Mouse (Mus musculus): ENCODE data around the gene Dag1. TPM values are rescaled to one million over a fixed set of nuclear protein-coding genes. Genes with fewer than 3 reads are reported as not detected.
A peak's percentile ranks its signal among the peaks of the same experiment; 100 is the strongest.

Dag1 gene
- total RNA-seq, 2 experiments from 2014 or later, result 170 to 229 TPM

- Histone ChIP-seq H3K4me3 (no peak overlapping the region), H3K27ac (peak overlapping the region; percentile 25; the same call in 1 of the 2 replicates)
- intact Hi-C loops (cut with DNase I), result no loop called here
- no peak for TF ChIP-seq CTCF (IDR thresholded peaks at IDR 0.05)
- no peak for DNase-seq
Observed at GRCm38 (mm10) chr9:108239951-108240350, 23.8 kb downstream of the Dag1 start.

GRCm38 (mm10) chr9:108238831-108239230 is 24.9 kb downstream of the Dag1 start:
- peak overlapping the region; percentile 52; the same call in 1 of the 2 replicates for H3K27ac ChIP-seq
- intact Hi-C loops (cut with DNase I), result no loop called here
- H3K4me3 ChIP-seq, result no peak overlapping the region
- TF ChIP-seq CTCF (IDR thresholded peaks at IDR 0.05), result no peak
- DNase-seq, result no peak

GRCm38 (mm10) chr9:108238402-108238801 is 25.4 kb downstream of the Dag1 start:
- Histone ChIP-seq H3K27ac (peak overlapping the region; percentile 52), H3K4me3 (no peak overlapping the region)
- TF ChIP-seq CTCF (IDR thresholded peaks at IDR 0.05), result no peak
- no peak for DNase-seq
- intact Hi-C loops (cut with DNase I), result no loop called here

GRCm38 (mm10) chr9:108234682-108235081 is 29.1 kb downstream of the Dag1 start:
- intact Hi-C loops (cut with DNase I), result no loop called here
- Histone ChIP-seq H3K27ac (peak overlapping the region; percentile 41), H3K4me3 (no peak overlapping the region)
- DNase-seq, result no peak
- no peak for TF ChIP-seq CTCF (IDR thresholded peaks at IDR 0.05)

- intact Hi-C loops (cut with DNase I), result no loop called here
- DNase-seq, result no peak
- Histone ChIP-seq H3K27ac (peak overlapping the region; percentile 41; the same call in 1 of the 2 replicates), H3K4me3 (no peak overlapping the region)
- TF ChIP-seq CTCF (IDR thresholded peaks at IDR 0.05), result no peak
Observed at GRCm38 (mm10) chr9:108232908-108233307, 30.9 kb downstream of the Dag1 start.

GRCm38 (mm10) chr9:108227911-108228649 is 35.7 kb downstream of the Dag1 start:
- intact Hi-C loops (cut with DNase I), result no loop called here
- DNase-seq, result no peak
- no peak overlapping the region for H3K4me3 ChIP-seq
- peak overlapping the region; percentile 46 for H3K27ac ChIP-seq
- no peak for TF ChIP-seq CTCF (IDR thresholded peaks at IDR 0.05)

- TF ChIP-seq CTCF (IDR thresholded peaks at IDR 0.05), result no peak
- Histone ChIP-seq H3K27ac (peak overlapping the region; percentile 28; the same call in 1 of the 2 replicates), H3K4me3 (no peak overlapping the region)
- DNase-seq, result no peak
- intact Hi-C loops (cut with DNase I), result no loop called here
Observed at GRCm38 (mm10) chr9:108225166-108225565, 38.6 kb downstream of the Dag1 start.

GRCm38 (mm10) chr9:108223633-108224032 is 40.1 kb downstream of the Dag1 start:
- no peak overlapping the region for H3K4me3 ChIP-seq
- no peak for TF ChIP-seq CTCF (IDR thresholded peaks at IDR 0.05)
- no peak for DNase-seq
- intact Hi-C loops (cut with DNase I), result loop anchor here (5.0 kb wide), 1 partner anchor 39 kb away; the partner anchor contains the start of gene Dag1
- H3K27ac ChIP-seq, result peak overlapping the region; percentile 48

- H3K4me3 ChIP-seq, result no peak overlapping the region
- intact Hi-C loops (cut with DNase I), result loop anchor here (5.0 kb wide), 1 partner anchor 41 kb away; the partner anchor contains the start of gene Dag1
- peak overlapping the region; percentile 91 for H3K27ac ChIP-seq
- TF ChIP-seq CTCF (IDR thresholded peaks at IDR 0.05), result no peak
- DNase-seq, result no peak
Observed at GRCm38 (mm10) chr9:108221566-108221965, 42.2 kb downstream of the Dag1 start.

GRCm38 (mm10) chr9:108220380-108220774 is 43.4 kb downstream of the Dag1 start:
- TF ChIP-seq CTCF (IDR thresholded peaks at IDR 0.05), result no peak
- peak overlapping the region; percentile 45 for H3K4me3 ChIP-seq
- intact Hi-C loops (cut with DNase I), result loop anchor here (5.0 kb wide), 1 partner anchor 42 kb away; the partner anchor contains the start of gene Dag1
- peak overlapping the region; percentile 91 for H3K27ac ChIP-seq
- DNase-seq, result peak; percentile 80

- H3K27ac ChIP-seq, result peak overlapping the region; percentile 91
- peak overlapping the region; percentile 45 for H3K4me3 ChIP-seq
- intact Hi-C loops (cut with DNase I), result loop anchor here (5.0 kb wide), 1 partner anchor 42 kb away; the partner anchor contains the start of gene Dag1
- no peak for TF ChIP-seq CTCF (IDR thresholded peaks at IDR 0.05)
- peak; percentile 61 for DNase-seq
Observed at GRCm38 (mm10) chr9:108219766-108220379, 43.9 kb downstream of the Dag1 start.

GRCm38 (mm10) chr9:108217936-108218543 is 45.7 kb downstream of the Dag1 start:
- H3K27ac ChIP-seq, result peak overlapping the region; percentile 91
- TF ChIP-seq CTCF (IDR thresholded peaks at IDR 0.05), result no peak
- H3K4me3 ChIP-seq, result no peak overlapping the region
- peak; percentile 30 for DNase-seq
- intact Hi-C loops (cut with DNase I), result no loop called here

GRCm38 (mm10) chr9:108217406-108217805 is 46.4 kb downstream of the Dag1 start:
- DNase-seq, result no peak
- H3K4me3 ChIP-seq, result no peak overlapping the region
- intact Hi-C loops (cut with DNase I), result no loop called here
- no peak for TF ChIP-seq CTCF (IDR thresholded peaks at IDR 0.05)
- H3K27ac ChIP-seq, result peak overlapping the region; percentile 91; the same call in 1 of the 2 replicates
